Mouse (Mus musculus) heart, postnatal 25 days (tissue): ENCODE results near the gene Vkorc1. TPM values are rescaled to one million over a fixed set of nuclear protein-coding genes. Genes with fewer than 3 reads are reported as not detected.

Source experiments
- total RNA-seq, 2 experiments: library from RNA; stranded (reverse); gene quantifications; 2 replicates each; pipeline ENCODE4 v1.2.3; 2021

Gene Vkorc1
- total RNA-seq, 2 experiments from 2014 or later = 15.2 to 22.0 TPM

Other genes starting within 250 kb of the Vkorc1 start
- gene Bcl7c, start 186.7 kb downstream of the Vkorc1 start, total RNA-seq = 10 to 100 TPM; 36.6 to 41.5 TPM
- gene Ctf1, start 182.9 kb downstream of the Vkorc1 start, total RNA-seq = 1 to 10 TPM; 7.1 to 9.3 TPM
- not detected for gene Ctf2, start 163.5 kb downstream of the Vkorc1 start, total RNA-seq
- gene Fbxl19, start 151.1 kb downstream of the Vkorc1 start, total RNA-seq = 1 to 10 TPM; 3.0 to 4.2 TPM
- gene Orai3, start 125.8 kb downstream of the Vkorc1 start, total RNA-seq = 10 to 100 TPM; 16.5 to 19.4 TPM
- 10 to 100 TPM; 18.8 to 21.1 TPM for gene Setd1a, start 118.9 kb downstream of the Vkorc1 start, total RNA-seq
- 1 to 10 TPM; 2.0 to 3.6 TPM for gene Gm49388, start 110.0 kb downstream of the Vkorc1 start, total RNA-seq
- gene Hsd3b7, start 95.0 kb downstream of the Vkorc1 start, total RNA-seq = 10 to 100 TPM; 15.4 to 16.0 TPM
- 10 to 100 TPM; 61.4 to 68.7 TPM for gene Stx4a, start 71.3 kb downstream of the Vkorc1 start, total RNA-seq
- under 1 TPM; 0.39 to 0.42 TPM for gene Stx1b, start 71.1 kb downstream of the Vkorc1 start, total RNA-seq
- gene Zfp646, start 19.4 kb downstream of the Vkorc1 start, total RNA-seq = 10 to 100 TPM; 17.2 to 18.4 TPM
- 1 to 10 TPM; 3.4 to 4.7 TPM for gene Zfp668, start 18.8 kb downstream of the Vkorc1 start, total RNA-seq
- 1 to 10 TPM in 1 of 2 experiments, under 1 TPM in 1; 0.99 to 1.3 TPM for gene Prss53, start 4.6 kb downstream of the Vkorc1 start, total RNA-seq
- gene Gm21974, start 163 bp downstream of the Vkorc1 start, total RNA-seq = not detected
- gene Bckdk, start 8.5 kb upstream of the Vkorc1 start, total RNA-seq = 100 to 1,000 TPM in 1 of 2 experiments, 10 to 100 TPM in 1; 98.8 to 104 TPM
- gene Kat8, start 16.9 kb upstream of the Vkorc1 start, total RNA-seq = 10 to 100 TPM; 12.3 to 13.5 TPM
- gene Prss8, start 34.5 kb upstream of the Vkorc1 start, total RNA-seq = not detected
- 1 to 10 TPM; 7.5 to 8.1 TPM for gene Prss36, start 51.1 kb upstream of the Vkorc1 start, total RNA-seq
- gene Fus, start 71.8 kb upstream of the Vkorc1 start, total RNA-seq = 100 to 1,000 TPM; 139 to 171 TPM
- gene Pycard, start 98.2 kb upstream of the Vkorc1 start, total RNA-seq = 10 to 100 TPM; 10.3 to 10.9 TPM
- 100 to 1,000 TPM; 301 to 325 TPM for gene Trim72, start 108.3 kb upstream of the Vkorc1 start, total RNA-seq
- gene Itgam, start 167.0 kb upstream of the Vkorc1 start, total RNA-seq = 1 to 10 TPM; 4.6 to 5.1 TPM
- gene Gm49368, start 167.1 kb upstream of the Vkorc1 start, total RNA-seq = not detected
- under 1 TPM; 0.17 to 0.26 TPM for gene Itgax, start 233.9 kb upstream of the Vkorc1 start, total RNA-seq